In genomic region chr19:8679031-8679779, GRCm38 (mm10) we compare ENCODE assay signal across 9 mouse cellular contexts. TPM values are rescaled to one million over a fixed set of nuclear protein-coding genes. Genes with fewer than 3 reads are reported as not detected.
A peak's percentile ranks its signal among the peaks of the same experiment; 100 is the strongest.
DNase-seq lines count a peak whose midpoint lies in the region; ATAC-seq lines count a peak whose summit lies in the region.
"Had no signal": no experiment of that assay in that cellular context is flagged by ENCODE, and none has a peak within 500 bp of the region (broad histone marks: within the 10 kb centered on the region; RNA-seq: fewer than 3 reads in every experiment).

No protein-coding gene starts in this region.

- H3K27ac ChIP-seq in hindbrain, embryonic 11.5 days (ENCODE audit: low read depth, low read length), result 0 out of 2 replicates have a peak overlapping the region, but pooled peaks have one; percentile 60
- H3K27ac ChIP-seq in hindbrain, embryonic 12.5 days, result no peak overlapping the region
- H3K27ac ChIP-seq in heart, embryonic 10.5 days, result peak overlapping the region; percentile 67

- no peak for ATAC-seq in hindbrain, embryonic 11.5 days (ENCODE audit: low FRiP score)
- ATAC-seq in hindbrain, embryonic 12.5 days (ENCODE audit: low FRiP score), result no peak

- no peaks in the 10 kb centered on the region for H3K4me1 ChIP-seq in hindbrain, embryonic 11.5 days (replicated peaks; ENCODE audit: control insufficient read depth, insufficient read depth, low read length)
- peaks cover 6% of the 10 kb centered on the region; the same call in 1 of the 2 replicates for H3K4me1 ChIP-seq in hindbrain, embryonic 12.5 days
- peaks cover 15% of the 10 kb centered on the region; the same call in 1 of the 2 replicates for H3K4me1 ChIP-seq in heart, embryonic 10.5 days

- H3K9ac ChIP-seq in hindbrain, embryonic 11.5 days (ENCODE audit: low read depth, low read length), result no peak overlapping the region
- no peak overlapping the region for H3K9ac ChIP-seq in hindbrain, embryonic 12.5 days

- H3K9me3 ChIP-seq in hindbrain, embryonic 11.5 days (ENCODE audit: control insufficient read depth, low read length), result no peaks in the 10 kb centered on the region
- no peaks in the 10 kb centered on the region for H3K9me3 ChIP-seq in hindbrain, embryonic 12.5 days (replicated peaks)
- no peaks in the 10 kb centered on the region for H3K9me3 ChIP-seq in heart, embryonic 10.5 days

- no peak overlapping the region for H3K4me3 ChIP-seq in hindbrain, embryonic 11.5 days (ENCODE audit: low read depth, low read length)
- no peak overlapping the region for H3K4me3 ChIP-seq in hindbrain, embryonic 12.5 days
- H3K4me3 ChIP-seq in heart, embryonic 10.5 days, result peak overlapping the region; percentile 25

- H3K27me3 ChIP-seq in hindbrain, embryonic 11.5 days (ENCODE audit: control insufficient read depth, insufficient read depth, low read length), result no peaks in the 10 kb centered on the region
- 0 out of 2 replicates have a peak, but pooled peaks cover 2% of the 10 kb centered on the region for H3K27me3 ChIP-seq in hindbrain, embryonic 12.5 days
- peaks cover 17% of the 10 kb centered on the region for H3K27me3 ChIP-seq in heart, embryonic 10.5 days (ENCODE audit: insufficient read depth, poor library complexity, severe bottlenecking)

- no peak overlapping the region for H3K4me2 ChIP-seq in hindbrain, embryonic 11.5 days (replicated peaks; ENCODE audit: low read depth, low read length)
- no peak overlapping the region for H3K4me2 ChIP-seq in hindbrain, embryonic 12.5 days (replicated peaks)

- no peak for DNase-seq in hindbrain, embryonic 11.5 days (ENCODE audit: low spot score)
- DNase-seq in heart, embryonic 10.5 days (ENCODE audit: low spot score), result no peak
- DNase-seq in kidney, postnatal 36 days, result peak; percentile 35 to 50
- DNase-seq in mesoderm, embryonic 11.5 days (ENCODE audit: low read depth, low spot score), result peak; percentile 17
- DNase-seq in right cerebral cortex, postnatal 25 days, result no peak
- DNase-seq in frontal cortex, postnatal 36 days (ENCODE audit: low spot score in 2 of 2), result no peak
- DNase-seq in spleen, adult 12 weeks (ENCODE audit: low spot score), result no peak
- DNase-seq: gastrocnemius, postnatal 10 days had no signal

- H3K36me3 ChIP-seq in hindbrain, embryonic 11.5 days (ENCODE audit: control insufficient read depth, insufficient read depth, low read length), result no peaks in the 10 kb centered on the region
- H3K36me3 ChIP-seq in hindbrain, embryonic 12.5 days, result no peaks in the 10 kb centered on the region
- no peaks in the 10 kb centered on the region for H3K36me3 ChIP-seq in heart, embryonic 10.5 days

- 32% methylated on average over 18 of the region's 18 CpGs for WGBS in hindbrain, embryonic 11.5 days
- 24% methylated on average over 18 of the region's 18 CpGs for WGBS in hindbrain, embryonic 12.5 days
- WGBS in heart, embryonic 10.5 days, result 16% methylated on average over 18 of the region's 18 CpGs

RNA-seq across cellular contexts. Expression of gene Chrm1, which starts 15.6 kb away (rescaled TPM):
- polyA plus RNA-seq in hindbrain, embryonic 11.5 days (2014; fragmentation: Nextera tagmentation; extraction: Ambion mirVana), result 0.13 and 0.20 TPM in 2 replicates
- 0.61 and 0.94 TPM in 2 replicates for polyA plus RNA-seq in hindbrain, embryonic 12.5 days (2016; fragmentation: Nextera tagmentation; extraction: Ambion mirVana)
- 0.04 TPM in 1 of 2 replicates, not detected in the other for polyA plus RNA-seq in heart, embryonic 10.5 days (2016; fragmentation: Nextera tagmentation; extraction: Ambion mirVana)

RNA-seq across cellular contexts. Expression of gene Slc3a2, which starts 44.0 kb away (rescaled TPM):
- polyA plus RNA-seq in hindbrain, embryonic 11.5 days (2014; fragmentation: Nextera tagmentation; extraction: Ambion mirVana), result 123 and 136 TPM in 2 replicates
- 126 and 127 TPM in 2 replicates for polyA plus RNA-seq in hindbrain, embryonic 12.5 days (2016; fragmentation: Nextera tagmentation; extraction: Ambion mirVana)
- 91.8 and 104 TPM in 2 replicates for polyA plus RNA-seq in heart, embryonic 10.5 days (2016; fragmentation: Nextera tagmentation; extraction: Ambion mirVana)

RNA-seq across cellular contexts. Expression of gene Wdr74, which starts 56.4 kb away (rescaled TPM):
- polyA plus RNA-seq in hindbrain, embryonic 11.5 days (2014; fragmentation: Nextera tagmentation; extraction: Ambion mirVana), result 83.6 and 87.1 TPM in 2 replicates
- polyA plus RNA-seq in hindbrain, embryonic 12.5 days (2016; fragmentation: Nextera tagmentation; extraction: Ambion mirVana), result 72.6 and 73.3 TPM in 2 replicates
- polyA plus RNA-seq in heart, embryonic 10.5 days (2016; fragmentation: Nextera tagmentation; extraction: Ambion mirVana), result 76.6 and 101 TPM in 2 replicates

Comparison
In these comparisons a context has a peak if more than half of its experiments do, and no peak if none do; other contexts are left out.
1. DNase-seq: peak in kidney, postnatal 36 days (2 of 2) and mesoderm, embryonic 11.5 days (single experiment); none in hindbrain, embryonic 11.5 days (single experiment), heart, embryonic 10.5 days (single experiment), right cerebral cortex, postnatal 25 days (single experiment), frontal cortex, postnatal 36 days (0 of 2) and spleen, adult 12 weeks (single experiment).